Mouse (Mus musculus) midbrain, embryonic 16.5 days (tissue): Measurements from ENCODE around the gene Tln1. TPM values are rescaled to one million over a fixed set of nuclear protein-coding genes. Genes with fewer than 3 reads are reported as not detected.

Source experiments
- ATAC-seq: fragments of 200-750 bp; cut with Nextera tagmentation; 2 replicates; pipeline ENCODE4 v1.8.0; 2017; ENCODE audit warnings: moderate TSS enrichment
- H3K27ac ChIP-seq: fragments of 300-500 bp; sonication (generic); 2 replicates; pipeline ENCODE4 v1.5.1; 2014; ENCODE audit warnings: mild to moderate bottlenecking, low read length, mixed read lengths
- H3K27me3 ChIP-seq: fragments of 300-500 bp; sonication (generic); 2 replicates; pipeline ENCODE4 v1.6.1; 2014; ENCODE audit warnings: low read depth, low read length, mixed read lengths; ENCODE audit not compliant: control insufficient read depth, insufficient read depth
- H3K36me3 ChIP-seq: fragments of 300-500 bp; sonication (generic); 2 replicates; pipeline ENCODE4 v1.6.1; 2014; ENCODE audit warnings: mild to moderate bottlenecking, low read length, moderate library complexity, mixed read lengths; ENCODE audit not compliant: control insufficient read depth, insufficient read depth
- H3K4me1 ChIP-seq: fragments of 300-500 bp; sonication (generic); 2 replicates; pipeline ENCODE4 v1.6.1; 2014; ENCODE audit warnings: mild to moderate bottlenecking, low read length, mixed read lengths; ENCODE audit not compliant: control insufficient read depth, insufficient read depth
- H3K4me2 ChIP-seq: fragments of 300-500 bp; sonication (generic); 2 replicates; pipeline ENCODE4 v1.6.1; 2014; ENCODE audit warnings: mild to moderate bottlenecking, low read length, mixed read lengths
- H3K4me3 ChIP-seq: fragments of 300-500 bp; sonication (generic); 2 replicates; pipeline ENCODE4 v1.5.1; 2014; ENCODE audit warnings: low read depth, mild to moderate bottlenecking, low read length, moderate library complexity, mixed read lengths
- H3K9ac ChIP-seq: fragments of 300-500 bp; sonication (generic); 2 replicates; pipeline ENCODE4 v1.6.1; 2014; ENCODE audit warnings: low read depth, low read length, mixed read lengths
- H3K9me3 ChIP-seq: fragments of 300-500 bp; sonication (generic); replicated peaks from 2 replicates; pipeline ENCODE4 v1.6.1; 2014; ENCODE audit warnings: mild to moderate bottlenecking, low read length, mixed read lengths; ENCODE audit not compliant: control insufficient read depth, poor library complexity, severe bottlenecking
- WGBS: fragments of 180-500 bp; shearing (Covaris S2); extraction: QIAGEN DNeasy Blood & Tissue Kit; methylation state at CpG from one replicate; pipeline ENCODE4 v1.1.7; 2014; 5-methylcytosine and 5-hydroxymethylcytosine counted together
- polyA plus RNA-seq: library from polyadenylated mRNA; unstranded; fragments of >200 nt; fragmentation: Nextera tagmentation; extraction: Ambion mirVana; gene quantifications from 2 replicates; pipeline ENCODE4 v1.2.1, GENCODE M21; 2015

Gene Tln1
- polyA plus RNA-seq, 1 experiment from 2014 or later: 62.9 TPM

DNA sequence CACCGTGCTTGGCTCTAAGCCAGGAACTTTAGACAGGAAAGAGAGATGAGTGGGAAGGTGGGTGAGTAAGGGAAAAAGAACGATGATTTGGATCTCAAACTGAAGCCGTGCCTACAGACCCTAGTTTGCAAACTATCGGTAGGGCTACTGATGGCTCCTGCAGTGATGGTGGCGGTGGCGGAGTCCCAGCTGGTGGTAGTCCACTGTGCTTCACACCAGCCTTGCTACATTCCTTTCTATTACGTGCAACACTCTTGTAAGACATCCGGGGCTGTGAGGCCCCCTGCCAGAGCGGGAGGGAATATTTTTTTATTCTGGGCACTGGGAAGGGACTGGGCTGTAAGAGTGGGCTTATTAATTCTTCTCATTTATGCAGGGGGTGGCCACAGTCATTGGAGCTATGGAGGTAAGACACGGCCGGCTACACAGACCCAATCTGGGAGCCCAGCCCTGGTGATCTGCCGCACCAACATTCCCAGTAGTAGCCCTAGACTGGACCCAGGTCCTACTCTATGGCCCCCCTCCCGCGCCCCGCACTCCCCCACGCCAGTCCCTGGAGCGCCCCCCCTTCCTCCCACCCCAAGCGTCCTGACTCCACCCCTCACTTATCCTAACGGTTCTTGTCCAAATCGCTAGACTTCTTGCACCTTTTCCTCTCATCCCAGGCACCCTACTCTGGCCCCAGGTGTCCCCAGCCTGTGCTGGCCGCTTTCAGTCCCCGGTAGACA lies 54.4 kb downstream of the Tln1 start:
- H3K27me3 ChIP-seq: peaks cover 5% of the 10 kb centered on the region; the same call in 1 of the 2 replicates
- peak overlapping the region; percentile 2; the same call in 1 of the 2 replicates for H3K9ac ChIP-seq
- no peak overlapping the region for H3K27ac ChIP-seq
- no peaks in the 10 kb centered on the region for H3K36me3 ChIP-seq
- ATAC-seq: no peak
- H3K9me3 ChIP-seq: no peaks in the 10 kb centered on the region
- peak overlapping the region; percentile 1 for H3K4me3 ChIP-seq
- H3K4me1 ChIP-seq: peaks cover 6% of the 10 kb centered on the region
- 15% methylated on average over 21 of the region's 22 CpGs for WGBS
- H3K4me2 ChIP-seq: peak overlapping the region; percentile 47

- WGBS: 50% methylated on average over 9 of the region's 9 CpGs
- Histone ChIP-seq H3K4me3 (no peak within 1 kb of the TSS), H3K36me3 (no peaks in the 10 kb centered on the region), H3K9me3 (no peaks in the 10 kb centered on the region), H3K27ac (no peak within 1 kb of the TSS), H3K4me1 (peaks cover 6% of the 10 kb centered on the region), H3K27me3 (peaks cover 5% of the 10 kb centered on the region; the same call in 1 of the 2 replicates), H3K4me2 (no peak within 1 kb of the TSS), H3K9ac (no peak within 1 kb of the TSS)
- no peak for ATAC-seq
Observed at GRCm38 (mm10) chr4:43506536-43507185, 55.8 kb downstream of the Tln1 start, which contains the start of gene Car9. TSS of gene Car9 (plus strand) at chr4:43506966.

DNA sequence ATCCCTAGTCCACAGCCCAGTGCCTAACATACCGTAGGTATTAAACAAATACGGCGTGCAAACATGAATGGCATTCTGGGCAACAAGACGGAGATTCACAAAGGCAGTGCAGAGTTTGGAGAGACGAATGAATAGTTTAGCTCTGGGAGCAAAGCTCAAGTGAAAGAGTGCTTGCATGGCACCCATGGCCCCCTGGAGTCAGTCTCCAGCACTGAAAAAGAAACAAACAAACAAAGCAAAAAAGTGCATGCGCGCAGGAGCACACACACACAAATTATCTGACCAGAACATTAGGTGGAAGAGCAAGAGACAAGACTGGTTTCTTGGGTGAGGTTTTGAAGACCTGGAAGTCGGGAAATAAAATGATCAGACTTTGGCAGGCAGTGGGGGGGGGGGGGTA lies 56.4 kb downstream of the Tln1 start:
- Histone ChIP-seq H3K27me3 (peaks cover 5% of the 10 kb centered on the region; the same call in 1 of the 2 replicates), H3K27ac (no peak overlapping the region), H3K4me1 (peaks cover 6% of the 10 kb centered on the region), H3K4me3 (no peak overlapping the region), H3K9ac (no peak overlapping the region), H3K36me3 (no peaks in the 10 kb centered on the region), H3K4me2 (no peak overlapping the region), H3K9me3 (no peaks in the 10 kb centered on the region)
- ATAC-seq: no peak
- WGBS: 59% methylated on average over 8 of the region's 8 CpGs

- Histone ChIP-seq H3K4me3 (no peak overlapping the region), H3K36me3 (no peaks in the 10 kb centered on the region), H3K27ac (no peak overlapping the region), H3K27me3 (peaks cover 5% of the 10 kb centered on the region; the same call in 1 of the 2 replicates), H3K4me2 (no peak overlapping the region), H3K4me1 (peaks cover 7% of the 10 kb centered on the region), H3K9me3 (no peaks in the 10 kb centered on the region), H3K9ac (no peak overlapping the region)
- no peak for ATAC-seq
- 81% methylated on average over 4 of the region's 4 CpGs for WGBS
Observed at GRCm38 (mm10) chr4:43504269-43504668, 58.2 kb downstream of the Tln1 start.

DNA sequence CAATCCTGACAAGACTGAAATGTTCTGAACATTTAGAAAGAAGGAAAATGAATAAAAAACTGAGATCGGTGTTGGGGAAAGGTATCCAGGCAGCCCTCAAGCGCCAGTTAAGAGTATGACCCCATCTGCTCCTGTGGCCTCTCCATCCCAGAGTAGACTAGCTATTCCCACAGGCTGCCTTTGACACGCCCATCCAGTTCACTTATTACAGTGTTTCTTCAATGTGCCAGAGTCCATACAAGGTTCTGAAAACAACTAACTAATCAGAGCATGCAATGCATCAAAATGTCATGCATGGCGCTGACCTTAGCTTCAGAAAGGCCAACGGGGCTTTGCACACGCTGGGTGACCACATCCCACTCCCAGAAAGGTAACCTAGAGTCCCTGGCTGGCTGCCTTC lies 59.0 kb downstream of the Tln1 start:
- Histone ChIP-seq H3K9me3 (no peaks in the 10 kb centered on the region), H3K27ac (no peak overlapping the region), H3K4me2 (no peak overlapping the region), H3K9ac (no peak overlapping the region), H3K4me1 (peaks cover 7% of the 10 kb centered on the region; the same call in 1 of the 2 replicates), H3K4me3 (no peak overlapping the region), H3K27me3 (peaks cover 5% of the 10 kb centered on the region; the same call in 1 of the 2 replicates), H3K36me3 (no peaks in the 10 kb centered on the region)
- 81% methylated on average over 6 of the region's 6 CpGs for WGBS
- no peak for ATAC-seq

DNA sequence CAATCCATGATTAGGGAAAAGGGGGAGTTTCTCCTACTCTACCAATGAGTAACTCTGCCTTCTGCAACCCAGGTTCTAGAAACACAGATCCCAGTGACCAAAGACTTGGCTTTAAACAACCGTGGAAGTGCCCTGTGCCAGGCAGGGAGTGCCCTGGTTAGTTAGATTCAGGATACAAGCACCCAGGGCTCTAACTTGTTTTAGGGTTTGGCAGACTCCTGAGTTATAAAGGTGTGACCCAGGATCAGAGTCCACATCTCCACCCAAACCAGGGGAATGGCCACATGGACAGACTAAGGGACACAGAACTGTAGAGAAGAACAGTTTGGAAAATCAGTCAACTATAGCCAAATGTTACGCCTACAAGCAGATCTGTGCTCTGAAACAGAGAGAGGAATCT lies 59.5 kb downstream of the Tln1 start:
- Histone ChIP-seq H3K27ac (no peak overlapping the region), H3K9ac (no peak overlapping the region), H3K36me3 (no peaks in the 10 kb centered on the region), H3K9me3 (no peaks in the 10 kb centered on the region), H3K27me3 (peaks cover 6% of the 10 kb centered on the region; the same call in 1 of the 2 replicates), H3K4me3 (no peak overlapping the region), H3K4me2 (no peak overlapping the region), H3K4me1 (peaks cover 5% of the 10 kb centered on the region; the same call in 1 of the 2 replicates)
- 82% methylated on average over 2 of the region's 2 CpGs for WGBS
- ATAC-seq: no peak

GRCm38 (mm10) chr4:43499407-43500333 lies 62.8 kb downstream of the Tln1 start, which contains the start of gene Arhgef39:
TSS of gene Arhgef39 (minus strand) at chr4:43499695.
- H3K9ac ChIP-seq: peak within 1 kb of the TSS; percentile 73
- H3K4me1 ChIP-seq: peaks cover 9% of the 10 kb centered on the region
- peaks cover 3% of the 10 kb centered on the region; the same call in 1 of the 2 replicates for H3K27me3 ChIP-seq
- peak within 1 kb of the TSS; percentile 60 for H3K4me3 ChIP-seq
- H3K36me3 ChIP-seq: no peaks in the 10 kb centered on the region; the same call in 1 of the 2 replicates
- peak; percentile 89 for ATAC-seq
- 6% methylated on average over 50 of the region's 50 CpGs for whole genome bisulfite sequencing
- H3K27ac ChIP-seq: no peak within 1 kb of the TSS
- peak within 1 kb of the TSS; percentile 91 for H3K4me2 ChIP-seq
- H3K9me3 ChIP-seq: no peaks in the 10 kb centered on the region

DNA sequence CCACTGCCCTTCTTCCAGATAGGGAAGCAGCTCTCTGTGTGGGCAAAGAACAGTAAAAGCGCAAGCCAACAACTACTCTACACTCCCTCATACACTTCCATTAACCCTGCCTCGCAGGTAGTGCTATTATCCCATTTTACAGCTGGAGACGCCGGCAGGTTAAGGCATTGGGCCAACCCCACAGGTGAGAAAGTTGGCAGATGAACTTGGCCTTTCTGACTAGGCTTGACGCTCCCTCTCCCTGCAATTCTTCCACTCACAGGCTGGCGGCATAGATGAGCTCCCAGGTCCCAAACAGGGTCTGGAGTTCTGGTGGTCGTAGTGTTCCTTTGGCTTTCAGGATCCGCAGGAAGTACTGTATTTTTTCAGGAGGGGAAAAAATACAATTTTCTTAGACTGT lies 63.5 kb downstream of the Tln1 start:
- Histone ChIP-seq H3K9me3 (no peaks in the 10 kb centered on the region), H3K4me3 (peak overlapping the region; percentile 60), H3K27ac (no peak overlapping the region), H3K36me3 (no peaks in the 10 kb centered on the region; the same call in 1 of the 2 replicates), H3K4me2 (peak overlapping the region; percentile 91), H3K9ac (peak overlapping the region; percentile 73), H3K27me3 (peaks cover 3% of the 10 kb centered on the region; the same call in 1 of the 2 replicates), H3K4me1 (peaks cover 15% of the 10 kb centered on the region)
- WGBS: 18% methylated on average over 8 of the region's 8 CpGs
- ATAC-seq: no peak
